Mouse (Mus musculus): ENCODE measurements around the gene Zcchc14. TPM values are rescaled to one million over a fixed set of nuclear protein-coding genes. Genes with fewer than 3 reads are reported as not detected.
"Not testable (repeated sequence)": the region's sequence is repeated elsewhere in the genome, so short reads cannot be mapped to it uniquely, and the experiment has no call there.

The Zcchc14 gene
- polyA plus RNA-seq, 1 experiment from 2014 or later = 30.5 TPM

DNA sequence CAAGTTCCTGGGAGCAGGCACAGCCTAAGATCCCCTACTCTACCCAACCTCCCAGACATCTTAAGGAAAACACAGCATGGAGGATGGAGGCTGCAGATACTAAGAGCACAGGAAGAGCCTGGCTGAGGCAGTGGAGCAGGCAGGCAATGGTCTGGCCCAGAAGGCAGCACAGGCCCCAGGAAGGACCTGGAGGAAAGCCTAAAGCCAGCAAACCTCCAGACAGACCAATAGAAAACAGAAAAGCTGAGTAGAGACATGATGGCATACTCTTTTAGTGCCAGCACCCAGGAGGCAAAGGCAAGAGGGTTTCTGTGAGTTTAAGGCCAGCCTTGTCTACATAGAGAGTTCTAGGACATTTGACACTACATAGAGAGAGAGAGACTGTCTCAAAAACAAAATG is 39.3 kb downstream of the Zcchc14 start:
- Histone ChIP-seq H3K4me3 (replicated peaks) (no peak overlapping the region), H3K27ac (no peak overlapping the region), H3K9ac (no peak overlapping the region), H3K4me2 (no peak overlapping the region), H3K36me3 (replicated peaks) (peaks cover 77% of the 10 kb centered on the region), H3K9me3 (no peaks in the 10 kb centered on the region), H3K4me1 (no peaks in the 10 kb centered on the region; the same call in 1 of the 2 replicates), H3K27me3 (no peaks in the 10 kb centered on the region)
- ATAC-seq (ENCODE audit: low FRiP score) = no peak

DNA sequence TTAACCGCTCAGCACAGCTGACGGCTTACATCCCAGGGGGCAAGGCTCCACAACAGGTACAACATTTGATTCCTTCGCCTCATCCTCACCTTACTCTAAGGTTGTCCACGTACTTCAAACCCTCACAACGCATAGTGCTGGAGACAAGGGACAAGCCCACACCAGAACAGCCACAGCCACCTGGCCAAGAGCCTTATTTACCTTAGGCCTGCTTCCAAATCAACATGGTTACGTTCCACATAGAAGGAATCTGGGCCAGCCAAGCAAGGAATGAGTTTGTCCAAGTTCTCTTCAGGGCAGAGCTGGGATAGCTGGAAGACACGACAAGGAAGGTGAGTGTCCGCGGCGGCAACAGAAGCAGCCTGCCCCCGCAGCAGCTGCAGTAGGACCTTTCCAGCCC is 42.8 kb downstream of the Zcchc14 start:
- Histone ChIP-seq H3K36me3 (replicated peaks) (peaks cover 78% of the 10 kb centered on the region), H3K4me2 (no peak overlapping the region), H3K9ac (no peak overlapping the region), H3K4me3 (replicated peaks) (no peak overlapping the region), H3K27ac (no peak overlapping the region), H3K9me3 (no peaks in the 10 kb centered on the region), H3K27me3 (no peaks in the 10 kb centered on the region), H3K4me1 (no peaks in the 10 kb centered on the region; the same call in 1 of the 2 replicates)
- ATAC-seq (ENCODE audit: low FRiP score) = no peak
- 95% methylated on average over 11 of the region's 11 CpGs for WGBS

DNA sequence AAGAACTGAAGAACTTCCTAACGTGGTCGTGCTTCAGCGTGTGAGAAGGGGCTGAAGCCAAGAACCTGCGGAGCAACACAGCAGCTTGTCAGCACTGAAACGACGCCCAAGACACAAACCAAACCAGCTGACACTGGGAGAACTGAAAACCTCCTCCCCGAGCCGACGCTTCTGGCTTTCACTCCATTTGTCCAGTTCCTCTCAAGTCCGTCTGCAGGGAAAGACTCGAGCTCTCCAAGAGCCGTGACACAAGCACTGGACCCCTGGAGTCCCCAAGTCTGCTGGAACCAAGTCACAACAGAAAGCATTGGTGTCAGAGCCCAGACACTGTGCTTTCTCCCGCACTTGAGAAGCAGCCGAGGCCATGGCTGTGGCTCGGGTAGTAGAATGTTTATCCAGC is 43.5 kb downstream of the Zcchc14 start:
- Histone ChIP-seq H3K4me1 (no peaks in the 10 kb centered on the region; the same call in 1 of the 2 replicates), H3K4me2 (no peak overlapping the region), H3K27me3 (no peaks in the 10 kb centered on the region), H3K9ac (no peak overlapping the region), H3K36me3 (replicated peaks) (peaks cover 84% of the 10 kb centered on the region), H3K27ac (no peak overlapping the region; the same call in 1 of the 2 replicates), H3K9me3 (no peaks in the 10 kb centered on the region), H3K4me3 (replicated peaks) (no peak overlapping the region)
- WGBS = 94% methylated on average over 15 of the region's 15 CpGs
- no peak for ATAC-seq (ENCODE audit: low FRiP score)

DNA sequence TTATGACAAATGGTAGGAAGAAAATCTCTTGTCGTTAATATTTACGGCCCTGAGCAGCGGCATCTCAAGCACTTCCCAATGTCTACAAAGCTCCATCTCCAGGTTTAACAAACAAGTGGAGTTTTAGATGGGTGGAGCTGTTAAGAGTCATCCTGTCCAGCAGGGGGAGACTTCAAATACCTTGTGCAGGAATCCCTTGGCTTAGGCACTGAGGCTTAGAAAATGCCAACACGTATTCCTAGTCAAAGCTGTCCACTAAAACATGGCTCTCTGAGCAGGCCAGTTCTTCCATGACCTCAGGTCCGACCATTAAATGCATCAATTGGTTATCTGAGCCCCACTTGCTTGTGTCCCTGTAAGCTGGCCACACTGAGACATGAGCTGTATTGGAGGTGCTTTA is 45.0 kb downstream of the Zcchc14 start:
- peaks cover 88% of the 10 kb centered on the region for H3K36me3 ChIP-seq (replicated peaks)
- no peaks in the 10 kb centered on the region for H3K9me3 ChIP-seq
- 95% methylated on average over 5 of the region's 5 CpGs for WGBS

DNA sequence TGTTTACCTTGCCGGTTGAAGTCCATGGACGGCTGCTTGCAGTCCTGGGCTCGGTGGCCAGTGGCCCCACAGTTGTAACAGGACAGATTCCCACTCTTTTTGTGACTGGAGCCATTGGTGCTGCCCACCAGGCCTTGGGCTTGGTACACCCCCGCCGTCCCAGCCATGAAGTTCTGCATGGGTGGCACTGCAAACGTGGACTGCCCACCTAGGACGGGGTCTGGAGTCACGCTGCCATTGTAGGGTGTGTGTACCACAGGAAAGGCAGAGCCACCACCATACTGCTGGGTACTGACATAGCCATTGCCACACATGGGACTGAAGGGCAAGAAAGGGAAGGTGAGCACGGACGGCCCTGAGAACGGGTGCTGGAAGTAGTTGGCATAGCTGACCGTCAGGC is 48.9 kb downstream of the Zcchc14 start:
- ATAC-seq (ENCODE audit: low FRiP score) = no peak
- no peaks in the 10 kb centered on the region for H3K27me3 ChIP-seq
- H3K27ac ChIP-seq = no peak overlapping the region
- H3K4me1 ChIP-seq = no peaks in the 10 kb centered on the region
- H3K9ac ChIP-seq = no peak overlapping the region
- no peak overlapping the region for H3K4me2 ChIP-seq
- peaks cover 87% of the 10 kb centered on the region for H3K36me3 ChIP-seq (replicated peaks)
- WGBS = 97% methylated on average over 12 of the region's 12 CpGs
- H3K9me3 ChIP-seq = no peaks in the 10 kb centered on the region
- no peak overlapping the region for H3K4me3 ChIP-seq (replicated peaks)

More for the DNA sequence above, 45.0 kb downstream of the Zcchc14 start:
- ATAC-seq (ENCODE audit: low FRiP score) = no peak
- Histone ChIP-seq H3K27me3 (no peaks in the 10 kb centered on the region), H3K9ac (no peak overlapping the region), H3K4me2 (no peak overlapping the region), H3K4me1 (no peaks in the 10 kb centered on the region), H3K27ac (no peak overlapping the region), H3K4me3 (replicated peaks) (no peak overlapping the region)

DNA sequence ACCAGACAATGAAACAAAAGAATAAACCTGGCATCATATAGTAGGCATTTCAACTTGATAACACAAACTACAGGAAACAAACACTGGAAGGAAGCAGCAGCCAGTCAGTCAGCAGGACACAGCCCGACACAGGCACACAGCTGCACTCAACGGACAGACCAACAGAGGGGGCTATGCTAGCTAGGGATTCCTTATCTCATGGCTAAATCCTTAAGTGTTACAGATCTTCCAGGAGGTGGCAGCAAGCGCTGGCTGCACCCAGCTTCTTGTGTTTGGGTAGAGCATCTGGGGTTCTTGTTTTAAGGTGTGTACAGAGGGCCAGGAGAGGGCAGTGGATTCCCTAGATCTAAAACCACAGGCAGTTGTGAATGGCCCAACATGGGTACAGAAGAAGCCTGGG is 49.8 kb downstream of the Zcchc14 start:
- Histone ChIP-seq H3K27ac (no peak overlapping the region), H3K4me1 (no peaks in the 10 kb centered on the region), H3K27me3 (no peaks in the 10 kb centered on the region), H3K9ac (no peak overlapping the region), H3K4me2 (no peak overlapping the region), H3K9me3 (no peaks in the 10 kb centered on the region), H3K36me3 (replicated peaks) (peaks cover 83% of the 10 kb centered on the region), H3K4me3 (replicated peaks) (no peak overlapping the region)
- WGBS = 24% methylated on average over 3 of the region's 3 CpGs
- no peak for ATAC-seq (ENCODE audit: low FRiP score)

DNA sequence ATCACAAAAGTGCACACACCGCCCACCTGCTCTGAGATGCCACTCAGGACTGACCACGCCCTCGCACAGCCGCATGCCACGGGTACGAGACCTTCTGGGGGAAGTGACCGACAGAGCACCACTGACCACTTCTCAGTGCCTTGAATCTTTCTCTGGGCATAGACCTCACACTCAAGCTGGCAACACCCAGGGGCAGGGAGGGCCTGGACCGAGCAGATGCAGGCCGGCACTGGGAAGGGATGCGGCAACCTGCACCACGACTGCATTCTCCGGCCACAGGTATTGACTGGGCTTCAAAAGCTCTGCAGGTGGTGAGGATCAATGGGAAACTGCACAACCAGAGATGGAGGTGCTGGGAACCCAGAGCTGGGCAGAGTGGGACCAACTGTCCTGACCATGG is 50.3 kb downstream of the Zcchc14 start:
- H3K9me3 ChIP-seq = no peaks in the 10 kb centered on the region
- H3K9ac ChIP-seq = no peak overlapping the region
- WGBS = 94% methylated on average over 12 of the region's 12 CpGs
- ATAC-seq (ENCODE audit: low FRiP score) = no peak
- H3K27me3 ChIP-seq = no peaks in the 10 kb centered on the region
- no peak overlapping the region for H3K27ac ChIP-seq
- peaks cover 83% of the 10 kb centered on the region for H3K36me3 ChIP-seq (replicated peaks)
- H3K4me2 ChIP-seq = no peak overlapping the region
- no peak overlapping the region for H3K4me3 ChIP-seq (replicated peaks)
- no peaks in the 10 kb centered on the region for H3K4me1 ChIP-seq

DNA sequence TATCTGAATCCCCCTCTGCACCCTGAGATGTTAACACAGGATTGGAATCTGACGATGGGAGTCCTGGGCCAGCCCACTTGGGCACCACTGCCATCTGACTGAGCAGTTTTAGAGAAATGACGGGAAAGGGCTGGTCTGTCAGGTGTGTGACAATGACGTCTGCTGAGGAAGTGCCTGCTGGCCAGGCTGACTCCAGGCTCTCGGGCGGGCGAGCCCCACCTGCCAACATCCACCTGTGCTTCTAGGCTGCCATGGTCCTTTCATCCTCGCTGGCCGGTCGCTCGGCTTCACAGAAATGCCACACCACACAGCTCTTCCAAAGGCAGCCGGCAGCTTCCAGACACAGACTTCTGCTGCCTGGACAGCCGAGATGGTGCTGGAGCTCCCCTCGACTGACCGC is 52.9 kb downstream of the Zcchc14 start:
- Histone ChIP-seq H3K4me3 (replicated peaks) (no peak overlapping the region), H3K9ac (no peak overlapping the region), H3K4me2 (no peak overlapping the region), H3K27ac (no peak overlapping the region), H3K27me3 (no peaks in the 10 kb centered on the region), H3K36me3 (replicated peaks) (peaks cover 76% of the 10 kb centered on the region), H3K4me1 (no peaks in the 10 kb centered on the region), H3K9me3 (no peaks in the 10 kb centered on the region)
- 90% methylated on average over 14 of the region's 14 CpGs for WGBS
- ATAC-seq (ENCODE audit: low FRiP score) = no peak

DNA sequence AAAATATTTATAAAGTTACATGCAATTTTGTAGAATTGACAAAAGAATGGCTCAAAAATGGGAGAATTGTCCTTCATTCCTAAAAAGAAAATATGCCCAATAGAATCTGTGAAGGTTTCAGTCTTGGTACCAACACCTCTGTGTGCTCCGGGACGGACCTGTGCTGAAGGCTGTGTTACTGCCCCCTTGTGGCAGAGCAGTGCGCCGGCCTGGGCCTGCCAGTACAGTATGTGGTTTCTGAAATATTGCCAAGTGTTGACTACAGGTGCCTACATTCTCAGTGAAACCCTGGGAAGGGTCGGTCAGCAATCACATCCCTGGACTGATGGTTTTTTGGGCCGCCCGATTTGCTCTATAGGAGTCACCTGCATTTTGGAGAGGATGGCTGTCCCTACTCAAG is 53.8 kb downstream of the Zcchc14 start:
- peak; percentile 85 for ATAC-seq (ENCODE audit: low FRiP score)
- no peaks in the 10 kb centered on the region for H3K4me1 ChIP-seq
- no peak overlapping the region for H3K27ac ChIP-seq
- WGBS = 35% methylated on average over 7 of the region's 7 CpGs
- no peak overlapping the region for H3K4me2 ChIP-seq
- H3K4me3 ChIP-seq (replicated peaks) = no peak overlapping the region
- H3K9ac ChIP-seq = no peak overlapping the region
- peaks cover 76% of the 10 kb centered on the region for H3K36me3 ChIP-seq (replicated peaks)
- H3K9me3 ChIP-seq = no peaks in the 10 kb centered on the region
- H3K27me3 ChIP-seq = no peaks in the 10 kb centered on the region

DNA sequence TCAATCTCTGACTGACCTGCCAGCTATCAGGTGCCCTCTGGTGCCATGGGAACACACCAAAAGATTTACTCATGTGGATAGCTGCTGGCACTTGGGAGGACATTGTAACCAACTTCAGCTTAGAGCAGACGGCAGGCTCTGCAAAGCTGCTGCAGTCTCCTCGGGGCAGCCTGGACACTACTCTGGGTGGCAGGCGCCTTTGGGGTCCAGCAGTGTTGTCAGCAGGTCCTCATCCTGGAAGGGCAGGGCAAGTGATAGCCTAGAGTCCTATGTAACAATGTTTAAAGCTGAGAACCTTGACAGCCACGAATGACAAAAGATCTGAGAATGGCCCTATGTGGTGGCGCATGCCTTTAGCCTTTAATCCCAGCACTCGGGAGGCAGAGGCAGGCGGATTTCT is 54.5 kb downstream of the Zcchc14 start:
- no peak for ATAC-seq (ENCODE audit: low FRiP score)
- no peak overlapping the region for H3K9ac ChIP-seq
- no peak overlapping the region for H3K4me2 ChIP-seq
- no peaks in the 10 kb centered on the region for H3K9me3 ChIP-seq
- WGBS = 89% methylated on average over 7 of the region's 7 CpGs
- peaks cover 79% of the 10 kb centered on the region for H3K36me3 ChIP-seq (replicated peaks)
- no peaks in the 10 kb centered on the region for H3K27me3 ChIP-seq
- H3K4me1 ChIP-seq = no peaks in the 10 kb centered on the region
- H3K4me3 ChIP-seq (replicated peaks) = no peak overlapping the region
- no peak overlapping the region for H3K27ac ChIP-seq

DNA sequence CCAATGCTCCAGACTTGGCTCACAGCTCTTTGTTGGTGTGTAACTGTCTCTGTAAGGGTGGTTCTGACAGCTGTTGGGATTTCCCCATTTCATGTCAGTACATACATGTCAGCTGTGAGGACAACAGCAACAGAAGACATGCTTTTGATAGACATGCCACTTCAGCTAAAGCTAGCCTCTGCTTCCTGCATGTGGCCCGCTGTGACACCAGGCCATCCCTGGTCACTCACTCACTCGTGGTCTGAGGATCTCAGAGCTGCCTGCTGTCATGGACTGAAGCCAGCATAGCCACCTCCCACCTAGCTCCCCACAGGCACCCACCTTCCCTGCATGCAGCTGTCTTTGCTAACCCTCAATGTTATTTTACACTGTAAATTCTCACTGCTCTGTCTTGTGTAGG is 55.2 kb downstream of the Zcchc14 start:
- H3K9ac ChIP-seq; H3K27ac ChIP-seq; ATAC-seq (ENCODE audit: low FRiP score); H3K9me3 ChIP-seq; H3K4me1 ChIP-seq; H3K27me3 ChIP-seq; H3K4me2 ChIP-seq; H3K4me3 ChIP-seq (replicated peaks): not testable (repeated sequence)
- 87% methylated on average over 2 of the region's 2 CpGs for WGBS
- H3K36me3 ChIP-seq (replicated peaks) = peaks cover 76% of the 10 kb centered on the region

DNA sequence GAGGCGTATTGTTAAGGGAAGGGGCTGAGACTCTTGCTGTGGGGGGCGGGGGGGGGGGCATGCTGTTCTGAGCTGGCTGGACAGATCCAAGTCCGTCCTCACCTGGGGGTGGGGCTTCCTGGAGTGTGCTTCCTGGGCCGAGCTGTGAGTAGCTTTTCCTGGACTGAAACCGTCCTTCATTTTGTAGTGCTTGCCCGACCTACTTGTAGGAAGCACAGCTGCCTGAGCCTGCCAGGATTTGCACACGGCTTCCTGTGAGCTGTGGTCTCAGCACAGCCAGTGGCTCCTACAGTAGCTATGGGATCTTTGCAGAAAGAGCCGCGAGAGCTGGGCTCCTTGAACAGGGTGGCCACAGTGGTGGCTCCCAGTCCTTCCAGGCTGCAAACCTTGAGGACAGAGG is 58.7 kb downstream of the Zcchc14 start:
- no peaks in the 10 kb centered on the region for H3K27me3 ChIP-seq
- no peak overlapping the region for H3K4me3 ChIP-seq (replicated peaks)
- H3K4me1 ChIP-seq = peaks cover 26% of the 10 kb centered on the region
- H3K4me2 ChIP-seq = no peak overlapping the region
- WGBS = 81% methylated on average over 9 of the region's 9 CpGs
- peaks cover 44% of the 10 kb centered on the region for H3K36me3 ChIP-seq (replicated peaks)
- no peak for ATAC-seq (ENCODE audit: low FRiP score)
- no peak overlapping the region for H3K9ac ChIP-seq
- H3K9me3 ChIP-seq = no peaks in the 10 kb centered on the region
- H3K27ac ChIP-seq = no peak overlapping the region

DNA sequence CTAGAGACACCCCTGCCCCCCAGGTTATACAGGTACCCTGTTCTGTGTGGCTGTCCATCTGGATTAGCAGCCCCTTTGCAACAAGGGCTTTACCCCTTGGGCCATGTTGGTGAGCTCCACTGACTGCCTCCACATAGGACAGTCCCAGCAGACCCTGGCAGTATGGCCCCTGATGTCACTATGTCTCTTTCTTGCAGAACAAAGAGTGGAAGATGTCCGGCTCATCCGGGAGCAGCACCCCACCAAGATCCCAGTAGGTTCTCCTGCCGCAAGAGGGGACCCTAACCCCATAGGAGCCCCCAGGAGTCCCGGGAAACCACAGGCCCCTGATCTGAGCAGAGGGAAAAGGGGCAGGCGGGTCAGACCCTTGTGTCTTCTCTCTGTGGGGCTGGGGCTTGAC is 59.4 kb downstream of the Zcchc14 start:
- Histone ChIP-seq H3K4me1 (peaks cover 26% of the 10 kb centered on the region), H3K4me3 (replicated peaks) (no peak overlapping the region), H3K9me3 (no peaks in the 10 kb centered on the region), H3K27me3 (no peaks in the 10 kb centered on the region), H3K27ac (no peak overlapping the region), H3K4me2 (no peak overlapping the region), H3K36me3 (replicated peaks) (peaks cover 43% of the 10 kb centered on the region), H3K9ac (no peak overlapping the region)
- 85% methylated on average over 5 of the region's 5 CpGs for WGBS
- no peak for ATAC-seq (ENCODE audit: low FRiP score)
